Comparison of ENCODE assay signal across 11 mouse cellular contexts in the genomic region with DNA sequence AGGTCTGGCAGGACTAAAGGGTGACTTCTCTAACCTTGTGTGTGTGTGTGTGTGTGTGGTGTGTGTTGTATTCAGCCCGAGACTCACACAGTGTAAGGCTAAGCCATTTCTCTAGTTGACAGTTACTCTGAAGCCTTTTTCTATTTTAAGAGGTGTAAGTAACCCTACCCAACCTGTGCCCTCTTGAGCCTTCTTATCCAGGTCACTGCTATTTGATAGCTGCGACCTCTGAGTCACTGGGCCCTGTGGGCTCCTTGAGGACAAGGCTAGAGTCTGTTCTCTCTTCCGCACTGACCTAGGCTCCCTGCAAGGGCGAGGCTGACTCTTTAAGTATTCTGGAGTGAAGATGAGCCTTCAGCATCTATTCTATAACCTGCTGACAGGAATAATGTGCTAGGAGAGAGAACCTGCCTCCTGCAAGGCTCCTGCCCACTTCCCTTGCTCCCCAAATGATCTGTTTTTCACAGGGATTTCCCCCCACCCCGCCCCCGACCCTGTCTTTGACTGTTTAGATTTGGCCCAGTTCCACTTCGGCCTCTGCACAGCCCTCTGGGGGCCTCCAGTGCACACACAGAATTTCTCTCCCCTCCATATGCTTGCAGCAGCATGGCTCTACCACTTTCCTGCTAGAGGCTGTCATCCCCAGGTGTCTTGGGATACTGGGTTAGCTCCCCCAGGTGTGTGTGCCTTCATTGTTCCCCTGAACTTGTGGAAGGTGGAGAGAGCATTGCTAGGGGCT. TPM values are rescaled to one million over a fixed set of nuclear protein-coding genes. Genes with fewer than 3 reads are reported as not detected.
A peak's percentile ranks its signal among the peaks of the same experiment; 100 is the strongest.
DNase-seq lines count a peak whose midpoint lies in the region; ATAC-seq and TF ChIP-seq lines count a peak whose summit lies in the region.
"Had no signal": no experiment of that assay in that cellular context is flagged by ENCODE, and none has a peak within 500 bp of the region (broad histone marks: within the 10 kb centered on the region; RNA-seq: fewer than 3 reads in every experiment).

No protein-coding gene starts in this region.

- H3K36me3 ChIP-seq in liver, adult 2 months (ENCODE audit: control insufficient read depth, insufficient read depth, low read length): peaks cover 38% of the 10 kb centered on the region
- no peaks in the 10 kb centered on the region for H3K36me3 ChIP-seq in heart, embryonic 15.5 days
- H3K36me3 ChIP-seq in myocyte (ENCODE audit: control insufficient read depth, insufficient read depth): no peaks in the 10 kb centered on the region
- H3K36me3 ChIP-seq: midbrain, embryonic 10.5 days had no signal

- H3ac ChIP-seq in myocyte (ENCODE audit: control insufficient read depth, insufficient read length): no peak overlapping the region

- peak overlapping the region; percentile 88 for H3K27ac ChIP-seq in gastrocnemius, adult 2 months
- H3K27ac ChIP-seq in liver, adult 2 months (replicated peaks; ENCODE audit: insufficient read depth, low read depth, low read length): peak overlapping the region; percentile 71
- peak overlapping the region; percentile 64 for H3K27ac ChIP-seq in heart, embryonic 15.5 days
- H3K27ac ChIP-seq: midbrain, embryonic 10.5 days had no signal

- peak overlapping the region; percentile 50 for H3K9ac ChIP-seq in liver, adult 2 months (ENCODE audit: low read depth, low read length)
- peak overlapping the region; percentile 4; the same call in 1 of the 2 replicates for H3K9ac ChIP-seq in heart, embryonic 15.5 days

- no peak for TF ChIP-seq POLR2A in liver, adult 2 months (IDR thresholded peaks at IDR 0.05; ENCODE audit: extremely low read depth, insufficient read depth, low read length)
- TF ChIP-seq POLR2A in myocyte (IDR thresholded peaks at IDR 0.05; ENCODE audit: insufficient read length, low read depth): no peak

- H3K79me2 ChIP-seq in liver, adult 2 months (ENCODE audit: control insufficient read depth, insufficient read depth, low read length): peaks cover 40% of the 10 kb centered on the region
- H3K79me2 ChIP-seq in myocyte (ENCODE audit: control insufficient read depth, insufficient read depth): no peaks in the 10 kb centered on the region

- peak; percentile 42; the same call in 1 of the 2 replicates for ATAC-seq in heart, embryonic 15.5 days (replicated peaks; ENCODE audit: insufficient number of reproducible peaks, insufficient read depth, low FRiP score, low read depth)

- intact Hi-C loops in gastrocnemius, adult 2 months (cut with DNase I): loop anchor here (10.0 kb wide), 1 partner anchor 235 kb away; no protein-coding TSS in a partner anchor
- intact Hi-C loops in gastrocnemius, postnatal 36 days (cut with DNase I): no loop called here

- H3K4me3 ChIP-seq in gastrocnemius, adult 2 months: peak overlapping the region; percentile 52
- H3K4me3 ChIP-seq in liver, adult 2 months (ENCODE audit: insufficient read depth, low read depth, low read length): no peak overlapping the region
- H3K4me3 ChIP-seq in heart, embryonic 15.5 days: no peak overlapping the region
- no peak overlapping the region for H3K4me3 ChIP-seq in myocyte
- H3K4me3 ChIP-seq: midbrain, embryonic 10.5 days had no signal

- peak overlapping the region; percentile 21; the same call in 1 of the 2 replicates for H3K4me2 ChIP-seq in heart, embryonic 15.5 days
- H3K4me2 ChIP-seq in myocyte (ENCODE audit: low read depth): peak overlapping the region; percentile 18

- WGBS in liver, adult 2 months: 20% methylated on average over 7 of the region's 7 CpGs
- WGBS in heart, embryonic 15.5 days: 28% methylated on average over 7 of the region's 7 CpGs

- H3K9me3 ChIP-seq in heart, embryonic 15.5 days (replicated peaks): no peaks in the 10 kb centered on the region
- H3K9me3 ChIP-seq: midbrain, embryonic 10.5 days had no signal

- peak; percentile 73 for DNase-seq in gastrocnemius, adult 2 months
- no peak for DNase-seq in gastrocnemius, postnatal 36 days
- peak; percentile 47 for DNase-seq in liver, adult 2 months (ENCODE audit: extremely low read depth, low read depth, low spot score)
- DNase-seq in liver: no peak
- no peak for DNase-seq in adrenal gland, adult 8-10 months
- DNase-seq in cerebellum, adult 11 months: no peak
- DNase-seq: B cell, adult 2 months; kidney, adult 18-20 months had no signal

- H3K27me3 ChIP-seq in liver, adult 2 months (ENCODE audit: control insufficient read depth, insufficient read depth, low read length): no peaks in the 10 kb centered on the region
- no peaks in the 10 kb centered on the region for H3K27me3 ChIP-seq in heart, embryonic 15.5 days
- H3K27me3 ChIP-seq in myocyte (ENCODE audit: control insufficient read depth, insufficient read depth, insufficient read length): no peaks in the 10 kb centered on the region

- no peak for TF ChIP-seq CTCF in gastrocnemius, adult 2 months (IDR thresholded peaks at IDR 0.05)
- no peak for TF ChIP-seq CTCF in liver, adult 2 months (IDR thresholded peaks at IDR 0.05; ENCODE audit: low read depth, low read length)

- H3K4me1 ChIP-seq in liver, adult 2 months (ENCODE audit: control insufficient read depth, insufficient read depth, low read length): peaks cover 36% of the 10 kb centered on the region
- H3K4me1 ChIP-seq in heart, embryonic 15.5 days (replicated peaks): peaks cover 29% of the 10 kb centered on the region

TF ChIP-seq in myocyte, 11 proteins besides CTCF, POLR2A, EP300 and RAD21:
- no peak for TF ChIP-seq REST (IDR thresholded peaks at IDR 0.05; ENCODE audit: insufficient read depth, insufficient read length)
- TF ChIP-seq USF1 (IDR thresholded peaks at IDR 0.05; ENCODE audit: low read depth): no peak
- TF ChIP-seq TCF12 (IDR thresholded peaks at IDR 0.05; ENCODE audit: insufficient read depth, poor library complexity, severe bottlenecking): no peak
- no peak for TF ChIP-seq MAX (IDR thresholded peaks at IDR 0.05; ENCODE audit: low read depth)
- no peak for TF ChIP-seq CEBPB (IDR thresholded peaks at IDR 0.05; ENCODE audit: insufficient read depth, poor library complexity, severe bottlenecking)
- no peak for TF ChIP-seq MYOG (IDR thresholded peaks at IDR 0.05; ENCODE audit: control insufficient read depth in 1 of 3, insufficient read depth in 1 of 3, insufficient read length in 2 of 3, low read depth in 2 of 3)
- no peak for TF ChIP-seq POLR2AphosphoS2 (IDR thresholded peaks at IDR 0.05; ENCODE audit: insufficient read length, low read depth)
- no peak for TF ChIP-seq MYOD1 (IDR thresholded peaks at IDR 0.05; ENCODE audit: control insufficient read depth in 1 of 3, insufficient read length in 2 of 3, low read depth in 2 of 3)
- no peak for TF ChIP-seq SRF (IDR thresholded peaks at IDR 0.05; ENCODE audit: control insufficient read depth, insufficient read length, low read depth)
- TF ChIP-seq E2F4 (IDR thresholded peaks at IDR 0.05; ENCODE audit: insufficient read depth): no peak
- no peak for TF ChIP-seq TCF3 (IDR thresholded peaks at IDR 0.05; ENCODE audit: insufficient read length, low read depth)

RNA-seq across cellular contexts. Expression of a gene that starts 9.1 kb away (rescaled TPM):
- 100 to 1,000 TPM; 224 to 367 TPM for total RNA-seq in gastrocnemius, adult 2 months (2021)
- 100 to 1,000 TPM; 260 to 328 TPM for total RNA-seq in gastrocnemius, postnatal 36 days (2021)
- total RNA-seq in liver, adult 2 months (2014; rRNA removed): 447 and 506 TPM in 2 replicates
- 322 and 338 TPM in 2 replicates for polyA plus RNA-seq in liver, adult 2 months (2012; rRNA removed)
- polyA plus RNA-seq in heart, embryonic 15.5 days (2015; fragmentation: Nextera tagmentation; extraction: Ambion mirVana): 53.7 and 59.9 TPM in 2 replicates
- polyA plus RNA-seq in myocyte (2012; fragmentation: generic; extraction: Trizol): 12.7 TPM
- 100 to 1,000 TPM; 168 to 361 (median 321) TPM for total RNA-seq in adrenal gland, adult 8-10 months (2022)

Comparison
In these comparisons a context has a peak if more than half of its experiments do, and no peak if none do; other contexts are left out.
1. DNase-seq: peak in gastrocnemius, adult 2 months (single experiment) and liver, adult 2 months (single experiment); none in gastrocnemius, postnatal 36 days (0 of 2), liver (single experiment), adrenal gland, adult 8-10 months (single experiment) and cerebellum, adult 11 months (single experiment).
2. Peak in every context shown above with its lines, with median percentiles within 50 percentile points of each other: H3K27ac ChIP-seq.